Mouse (Mus musculus) lung, postnatal 0 days (tissue): Measurements from ENCODE around the gene Map4k2. TPM values are rescaled to one million over a fixed set of nuclear protein-coding genes. Genes with fewer than 3 reads are reported as not detected.

Experiments used
- ATAC-seq: fragments of 200-750 bp; cut with Nextera tagmentation; 2 replicates; pipeline ENCODE4 v1.8.0; 2017; ENCODE audit warnings: moderate library complexity
- DNase-seq: peaks from one replicate; pipeline ENCODE4 v3.0.0-alpha.2; 2016; ENCODE audit warnings: low spot score
- H3K27ac ChIP-seq: fragments of 300-500 bp; sonication (generic); 2 replicates; pipeline ENCODE4 v1.5.1; 2014; ENCODE audit warnings: antibody characterized with exemption, mild to moderate bottlenecking, low read length, mixed read lengths
- H3K27me3 ChIP-seq: fragments of 300-500 bp; sonication (generic); replicated peaks from 2 replicates; pipeline ENCODE4 v1.6.1; 2014; ENCODE audit warnings: low read length, mixed read lengths; ENCODE audit not compliant: insufficient read depth
- H3K36me3 ChIP-seq: fragments of 300-500 bp; sonication (generic); 2 replicates; pipeline ENCODE4 v1.6.1; 2014; ENCODE audit warnings: low read length, mixed read lengths; ENCODE audit not compliant: insufficient read depth
- H3K4me1 ChIP-seq: fragments of 300-500 bp; sonication (generic); 2 replicates; pipeline ENCODE4 v1.6.1; 2014; ENCODE audit warnings: antibody characterized with exemption, low read depth, low read length, mixed read lengths; ENCODE audit not compliant: insufficient read depth
- H3K4me2 ChIP-seq: fragments of 300-500 bp; sonication (generic); replicated peaks from 2 replicates; pipeline ENCODE4 v1.6.1; 2014; ENCODE audit warnings: low read depth, mild to moderate bottlenecking, low read length, moderate library complexity, mixed read lengths
- H3K4me3 ChIP-seq: fragments of 300-500 bp; sonication (generic); 2 replicates; pipeline ENCODE4 v1.5.1; 2014; ENCODE audit warnings: low read depth, low read length
- H3K9ac ChIP-seq: fragments of 300-500 bp; sonication (generic); replicated peaks from 2 replicates; pipeline ENCODE4 v1.6.1; 2014; ENCODE audit warnings: low read depth, mild to moderate bottlenecking
- H3K9me3 ChIP-seq: fragments of 300-500 bp; sonication (generic); 2 replicates; pipeline ENCODE4 v1.6.1; 2016; ENCODE audit warnings: low read length, mixed read lengths
- CTCF ChIP-seq: IDR thresholded peaks from 2 replicates; pipeline ENCODE4 v1.5.1; 2016; ENCODE audit warnings: antibody characterized with exemption, mild to moderate bottlenecking
- EP300 ChIP-seq: IDR thresholded peaks from 2 replicates; pipeline ENCODE4 v1.6.1; 2016; ENCODE audit warnings: antibody characterized with exemption, mild to moderate bottlenecking, control low read depth
- WGBS: fragments of 180-500 bp; shearing (Covaris S2); extraction: QIAGEN DNeasy Blood & Tissue Kit; methylation state at CpG from one replicate; pipeline ENCODE4 v1.1.7; 2014; 5-methylcytosine and 5-hydroxymethylcytosine counted together
- polyA plus RNA-seq: library from polyadenylated mRNA; unstranded; fragments of >200 nt; fragmentation: Nextera tagmentation; extraction: Ambion mirVana; gene quantifications from 2 replicates; pipeline ENCODE4 v1.2.1, GENCODE M21; 2015

Map4k2 gene
- polyA plus RNA-seq, 1 experiment from 2014 or later, result 22.5 TPM

DNA sequence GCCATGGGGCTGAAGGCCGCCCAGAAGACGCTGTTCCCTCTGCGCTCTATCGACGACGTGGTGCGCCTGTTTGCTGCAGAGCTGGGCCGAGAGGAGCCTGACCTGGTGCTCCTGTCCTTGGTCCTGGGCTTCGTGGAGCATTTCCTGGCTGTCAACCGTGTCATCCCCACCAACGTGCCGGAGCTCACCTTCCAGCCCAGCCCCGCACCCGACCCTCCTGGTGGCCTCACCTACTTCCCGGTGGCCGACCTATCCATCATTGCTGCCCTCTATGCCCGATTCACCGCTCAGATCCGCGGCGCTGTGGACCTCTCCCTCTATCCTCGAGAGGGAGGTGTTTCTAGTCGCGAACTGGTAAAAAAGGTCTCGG, 5.5 kb upstream of the Map4k2 start:
- Histone ChIP-seq H3K4me3 (peak overlapping the region; percentile 79), H3K4me2 (peak overlapping the region; percentile 98), H3K9ac (peak overlapping the region; percentile 69), H3K27ac (peak overlapping the region; percentile 62), H3K27me3 (no peaks in the 10 kb centered on the region), H3K9me3 (no peaks in the 10 kb centered on the region), H3K4me1 (peaks cover 26% of the 10 kb centered on the region), H3K36me3 (0 out of 2 replicates have a peak, but pooled peaks cover 13% of the 10 kb centered on the region)
- TF ChIP-seq EP300 (no peak), CTCF (peak; percentile 32)
- DNase-seq (no peak), ATAC-seq (peak; percentile 12)
- under 1% methylated on average over 25 of the region's 25 CpGs for WGBS

DNA sequence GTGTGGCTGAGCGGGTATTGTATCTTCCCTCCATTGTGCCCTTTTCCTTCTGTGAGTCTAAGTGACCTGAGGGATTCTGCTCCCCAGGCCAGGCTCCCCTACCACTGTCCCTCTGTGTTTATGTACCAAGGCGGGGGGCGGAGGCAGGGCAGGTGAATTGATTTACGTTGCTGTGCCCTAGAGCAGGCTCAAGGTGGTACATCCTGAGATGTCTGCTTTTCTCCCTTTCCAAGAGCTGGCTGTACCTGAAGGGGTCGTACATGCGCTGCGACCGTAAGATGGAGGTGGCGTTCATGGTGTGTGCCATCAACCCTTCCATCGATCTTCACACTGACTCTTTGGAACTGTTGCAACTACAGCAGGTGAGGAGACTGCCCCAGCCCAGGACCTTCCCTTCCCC, 4.0 kb upstream of the Map4k2 start:
- no peak overlapping the region for H3K4me3 ChIP-seq

DNA sequence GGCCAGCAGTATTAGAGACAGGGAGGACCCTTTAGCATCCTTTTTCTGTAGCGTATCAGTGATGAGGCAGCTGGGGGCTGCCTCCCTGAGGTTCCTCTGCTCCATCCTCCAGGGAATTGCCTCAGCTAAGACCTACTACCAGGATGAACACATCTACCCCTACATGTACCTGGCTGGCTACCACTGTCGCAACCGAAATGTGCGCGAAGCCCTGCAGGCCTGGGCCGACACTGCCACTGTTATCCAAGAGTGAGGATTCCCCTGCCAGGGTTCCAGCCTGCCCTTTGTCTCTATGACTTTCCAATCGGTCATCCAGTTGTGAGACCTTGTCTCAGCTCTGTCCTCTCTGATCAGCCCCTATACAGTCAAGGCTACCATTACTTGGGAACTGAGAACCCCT, 2.8 kb upstream of the Map4k2 start:
- no peak for TF ChIP-seq EP300
- no peak for TF ChIP-seq CTCF
- Histone ChIP-seq H3K9me3 (no peaks in the 10 kb centered on the region), H3K9ac (no peak overlapping the region), H3K27ac (no peak overlapping the region), H3K4me2 (no peak overlapping the region), H3K36me3 (0 out of 2 replicates have a peak, but pooled peaks cover 13% of the 10 kb centered on the region), H3K4me3 (no peak overlapping the region), H3K27me3 (no peaks in the 10 kb centered on the region), H3K4me1 (peaks cover 26% of the 10 kb centered on the region)
- WGBS, result 95% methylated on average over 7 of the region's 7 CpGs
- DNase-seq (no peak), ATAC-seq (no peak)

More for the DNA sequence above, 4.0 kb upstream of the Map4k2 start:
- H3K27ac ChIP-seq, result no peak overlapping the region
- 0 out of 2 replicates have a peak overlapping the region, but pooled peaks have one; percentile 98 for H3K4me2 ChIP-seq
- DNase-seq, result no peak
- 89% methylated on average over 10 of the region's 10 CpGs for WGBS
- no peak for TF ChIP-seq EP300
- TF ChIP-seq CTCF, result no peak
- no peak overlapping the region for H3K9ac ChIP-seq
- peaks cover 26% of the 10 kb centered on the region for H3K4me1 ChIP-seq
- H3K27me3 ChIP-seq, result no peaks in the 10 kb centered on the region
- ATAC-seq, result no peak
- 0 out of 2 replicates have a peak, but pooled peaks cover 13% of the 10 kb centered on the region for H3K36me3 ChIP-seq
- no peaks in the 10 kb centered on the region for H3K9me3 ChIP-seq

DNA sequence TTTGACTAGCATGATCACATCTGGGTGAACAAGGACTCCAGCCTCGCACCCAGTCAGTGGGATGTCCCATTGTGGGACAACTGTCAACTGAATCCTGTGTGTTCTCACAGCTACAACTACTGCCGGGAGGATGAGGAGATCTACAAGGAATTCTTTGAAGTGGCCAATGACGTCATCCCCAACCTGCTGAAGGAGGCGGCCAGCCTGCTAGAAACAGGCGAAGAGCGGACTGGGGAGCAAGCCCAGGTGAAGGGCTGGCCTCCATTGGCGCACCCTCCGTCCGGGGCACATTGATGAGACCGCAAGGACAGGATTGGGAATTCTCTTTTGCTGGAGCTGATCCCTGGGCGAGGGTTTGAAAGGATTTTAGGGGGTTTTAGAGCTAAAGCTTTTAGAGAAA, 2.2 kb upstream of the Map4k2 start:
- Histone ChIP-seq H3K27me3 (no peaks in the 10 kb centered on the region), H3K36me3 (peaks cover 13% of the 10 kb centered on the region; the same call in 1 of the 2 replicates), H3K4me2 (no peak overlapping the region), H3K4me3 (no peak overlapping the region), H3K9me3 (no peaks in the 10 kb centered on the region), H3K27ac (no peak overlapping the region), H3K4me1 (peaks cover 26% of the 10 kb centered on the region), H3K9ac (no peak overlapping the region)
- DNase-seq (no peak), ATAC-seq (no peak)
- TF ChIP-seq EP300 (no peak), CTCF (no peak)
- 74% methylated on average over 11 of the region's 11 CpGs for WGBS

DNA sequence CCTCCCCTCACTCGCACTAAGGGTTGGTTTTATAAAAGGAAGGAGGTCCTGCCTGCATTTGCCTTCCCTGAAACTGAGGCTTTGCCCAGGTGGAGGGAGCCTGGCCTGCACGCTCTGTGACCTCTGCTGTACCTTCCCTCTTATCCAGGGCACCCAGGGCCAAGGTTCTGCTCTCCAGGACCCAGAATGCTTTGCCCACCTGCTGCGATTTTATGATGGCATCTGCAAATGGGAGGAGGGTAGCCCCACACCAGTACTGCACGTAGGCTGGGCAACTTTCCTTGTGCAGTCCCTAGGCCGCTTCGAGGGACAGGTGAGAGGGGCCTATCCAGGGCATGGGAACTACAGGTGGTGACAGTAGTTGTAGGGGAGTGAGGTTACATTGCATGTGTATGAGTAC, 1.7 kb upstream of the Map4k2 start:
- peaks cover 24% of the 10 kb centered on the region for H3K4me1 ChIP-seq
- no peak overlapping the region for H3K4me3 ChIP-seq
- no peaks in the 10 kb centered on the region for H3K9me3 ChIP-seq
- peaks cover 13% of the 10 kb centered on the region; the same call in 1 of the 2 replicates for H3K36me3 ChIP-seq
- DNase-seq (no peak), ATAC-seq (no peak)
- WGBS, result 94% methylated on average over 6 of the region's 6 CpGs
- no peak overlapping the region for H3K27ac ChIP-seq
- no peak overlapping the region for H3K4me2 ChIP-seq
- no peaks in the 10 kb centered on the region for H3K27me3 ChIP-seq
- H3K9ac ChIP-seq, result no peak overlapping the region
- TF ChIP-seq CTCF (no peak), EP300 (no peak)

DNA sequence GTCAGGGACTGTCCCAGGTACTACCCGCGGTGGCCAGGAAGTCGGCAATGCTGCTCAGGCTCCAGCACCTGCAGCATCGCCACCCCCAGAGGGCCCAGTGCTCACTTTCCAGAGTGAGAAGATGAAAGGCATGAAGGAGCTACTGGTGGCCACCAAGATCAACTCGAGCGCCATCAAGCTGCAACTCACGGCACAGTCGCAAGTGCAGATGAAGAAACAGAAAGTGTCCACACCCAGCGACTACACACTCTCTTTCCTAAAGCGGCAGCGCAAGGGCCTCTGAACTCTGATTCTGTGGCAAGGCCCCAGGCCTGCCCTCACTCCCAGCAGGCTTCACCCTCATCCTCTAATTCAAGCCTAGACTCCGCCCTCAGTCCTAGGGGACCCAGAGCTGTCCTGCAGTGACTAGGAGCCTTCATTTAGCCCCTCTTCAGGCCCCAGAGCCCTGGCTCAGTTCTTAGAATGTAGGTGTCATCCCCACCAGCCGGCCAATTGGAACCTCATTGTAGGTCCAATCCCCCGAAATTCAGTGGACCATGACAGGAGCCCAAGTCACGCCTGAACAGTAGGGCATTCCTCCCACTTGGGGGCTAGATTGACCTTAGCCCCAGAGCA, 938 bp upstream of the Map4k2 start:
- ATAC-seq, result peak; percentile 6; the same call in 1 of the 2 replicates
- Histone ChIP-seq H3K27ac (peak overlapping the region; percentile 79), H3K4me2 (peak overlapping the region; percentile 96), H3K4me3 (no peak overlapping the region), H3K9me3 (no peaks in the 10 kb centered on the region), H3K27me3 (no peaks in the 10 kb centered on the region), H3K4me1 (peaks cover 20% of the 10 kb centered on the region), H3K9ac (no peak overlapping the region), H3K36me3 (peaks cover 14% of the 10 kb centered on the region; the same call in 1 of the 2 replicates)
- peak; percentile 68 for DNase-seq
- 72% methylated on average over 15 of the region's 15 CpGs for WGBS
- TF ChIP-seq EP300 (no peak), CTCF (peak; percentile 48)
